Mouse (Mus musculus) T-helper 1 cell (primary cell): ENCODE data around the gene Grb7.

Source experiments
- in situ Hi-C: fragments of 300-600 bp; cut with MboI, MseI; formaldehyde crosslinking; loops from one replicate; pipeline ENCODE4 v1.15.1; 2025; ENCODE audit warnings: high pct_unique_total_duplicates

The Grb7 gene

GRCm38 (mm10) chr11:98445679-98446078 lies 515 bp upstream of the Grb7 start:
- in situ Hi-C loops: no loop called here

- in situ Hi-C loops: no loop called here
These were observed 624 bp downstream of the Grb7 start for GRCm38 (mm10) chr11:98446562-98447474.

GRCm38 (mm10) chr11:98447475-98447834 lies 1.3 kb downstream of the Grb7 start:
- in situ Hi-C loops: no loop called here

- in situ Hi-C loops: no loop called here
These were observed 2.1 kb downstream of the Grb7 start for GRCm38 (mm10) chr11:98448191-98448790.

- in situ Hi-C loops: no loop called here
These were observed 3.2 kb downstream of the Grb7 start for GRCm38 (mm10) chr11:98449419-98449818.

GRCm38 (mm10) chr11:98449921-98450771 lies 4.0 kb downstream of the Grb7 start:
- in situ Hi-C loops: no loop called here

GRCm38 (mm10) chr11:98455484-98455883 lies 9.3 kb downstream of the Grb7 start:
- in situ Hi-C loops: no loop called here

GRCm38 (mm10) chr11:98456545-98456944 lies 10.4 kb downstream of the Grb7 start:
- in situ Hi-C loops: no loop called here

- in situ Hi-C loops: no loop called here
These were observed 10.8 kb downstream of the Grb7 start for GRCm38 (mm10) chr11:98456945-98457344.

- in situ Hi-C loops: no loop called here
These were observed 11.3 kb downstream of the Grb7 start for GRCm38 (mm10) chr11:98457367-98458120.

- in situ Hi-C loops: no loop called here
These were observed 12.2 kb downstream of the Grb7 start for GRCm38 (mm10) chr11:98458121-98458990.

- in situ Hi-C loops: no loop called here
These were observed 13.0 kb downstream of the Grb7 start for GRCm38 (mm10) chr11:98459071-98459741.

GRCm38 (mm10) chr11:98459860-98460259 lies 13.7 kb downstream of the Grb7 start:
- in situ Hi-C loops: no loop called here

GRCm38 (mm10) chr11:98461109-98461720 lies 15.0 kb downstream of the Grb7 start:
- in situ Hi-C loops: no loop called here

GRCm38 (mm10) chr11:98462255-98462654 lies 16.1 kb downstream of the Grb7 start:
- in situ Hi-C loops: no loop called here

- in situ Hi-C loops: no loop called here
These were observed 17.7 kb downstream of the Grb7 start for GRCm38 (mm10) chr11:98463911-98464310.

GRCm38 (mm10) chr11:98464516-98464915 lies 18.3 kb downstream of the Grb7 start:
- in situ Hi-C loops: no loop called here

GRCm38 (mm10) chr11:98469761-98470714 lies 23.8 kb downstream of the Grb7 start:
- in situ Hi-C loops: loop anchor here (5.0 kb wide), 1 partner anchor 77 kb away; the partner anchor contains the start of gene Ikzf3
